Mouse (Mus musculus): ENCODE measurements at regions not wholly inside any gene's neighbourhood (a gene's known extent, or its start where the extent isn't known, plus 50 kb on each side); places are given as distances from the start of the nearest gene placed in this dataset.

GRCm38 (mm10) chr7:115331698-115332097 is 588.2 kb downstream of the Insc start:
- no peak for TF ChIP-seq CTCF (conservative IDR thresholded peaks at IDR 0.05 in 1 of 2, IDR thresholded peaks at IDR 0.05 in 1 of 2; ENCODE audit: low read depth in 2 of 2, low read length in 2 of 2)
- peak; percentile 54; the same call in 1 of the 2 replicates for TF ChIP-seq TCF12 (IDR thresholded peaks at IDR 0.05; ENCODE audit: low read depth, low read length)
- TF ChIP-seq PAX5 (IDR thresholded peaks at IDR 0.05; ENCODE audit: low read length) = no peak
- TF ChIP-seq ETS1 (conservative IDR thresholded peaks at IDR 0.05; ENCODE audit: low read depth, low read length) = no peak
- TF ChIP-seq MAZ (IDR thresholded peaks at IDR 0.05; ENCODE audit: low read depth, low read length) = no peak
- no peak for TF ChIP-seq POLR2A (IDR thresholded peaks at IDR 0.05; ENCODE audit: low read depth, low read length)
- peak; percentile 52; the same call in 1 of the 2 replicates for TF ChIP-seq EP300 (IDR thresholded peaks at IDR 0.05; ENCODE audit: low read length)
- no peak for TF ChIP-seq NELFE (IDR thresholded peaks at IDR 0.05; ENCODE audit: low read depth, low read length)
- TF ChIP-seq MAX (IDR thresholded peaks at IDR 0.05; ENCODE audit: low read length) = no peak

Data from CH12.LX (cell line).